ENCODE assay signal across 20 mouse cellular contexts in the genomic region with DNA sequence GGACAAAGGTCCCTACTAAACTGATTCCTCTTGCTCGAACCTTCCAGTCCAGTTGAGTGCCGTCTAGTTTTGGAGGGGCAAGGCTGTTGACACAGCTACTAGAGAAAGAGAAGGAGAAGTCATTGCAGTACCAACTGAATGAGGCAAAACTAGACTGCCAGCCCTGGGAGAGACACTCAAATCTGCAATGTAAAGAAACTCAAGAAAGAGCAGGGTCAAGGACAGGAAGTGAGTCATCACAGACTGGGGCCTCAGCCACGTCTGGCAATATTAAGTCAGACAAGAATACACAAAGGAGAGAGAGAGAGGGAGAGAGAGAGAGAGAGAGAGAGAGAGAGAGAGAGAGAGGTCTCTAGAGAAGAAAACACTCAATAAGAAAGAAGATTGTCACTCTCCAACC. TPM values are rescaled to one million over a fixed set of nuclear protein-coding genes. Genes with fewer than 3 reads are reported as not detected.
DNase-seq lines count a peak whose midpoint lies in the region; ATAC-seq and TF ChIP-seq lines count a peak whose summit lies in the region.
"Had no signal": no experiment of that assay in that cellular context is flagged by ENCODE, and none has a peak within 500 bp of the region (broad histone marks: within the 10 kb centered on the region; RNA-seq: fewer than 3 reads in every experiment).

No protein-coding gene starts in this region.

- in situ Hi-C loops in Patski (cut with MboI; ENCODE audit: low pct_unique_long_range_greater_than_20kb): no loop called here

- POLR2A ChIA-PET in Patski (lab: Charles Lee): no interaction called here

- ATAC-seq in lung, embryonic 14.5 days (ENCODE audit: insufficient read depth): no peak
- ATAC-seq in Patski: peak; percentile 21
- ATAC-seq: CD4-positive, CD25-positive, alpha-beta regulatory T cell, adult 4 months; forebrain, embryonic 15.5 days had no signal

- no peak overlapping the region for H3ac ChIP-seq in myocyte (ENCODE audit: control insufficient read depth, insufficient read length)

- intact Hi-C loops in left cerebral cortex, postnatal 14 days (cut with DNase I): no loop called here

- no peak for TF ChIP-seq CTCF in lung, embryonic 14.5 days (IDR thresholded peaks at IDR 0.05; ENCODE audit: low read depth)
- no peak for TF ChIP-seq CTCF in Patski (IDR thresholded peaks at IDR 0.05)

- no peak overlapping the region for H3K9ac ChIP-seq in lung, embryonic 14.5 days
- H3K9ac ChIP-seq: forebrain, embryonic 15.5 days; heart, embryonic 12.5 days; hindbrain, embryonic 14.5 days had no signal

- CTCF ChIA-PET in Patski (lab: Charles Lee): no interaction called here

- no peak overlapping the region for H3K4me3 ChIP-seq in lung, embryonic 14.5 days (ENCODE audit: low read depth, low read length)
- H3K4me3 ChIP-seq in myocyte: no peak overlapping the region
- H3K4me3 ChIP-seq: erythroblast, embryonic 14.5 days; forebrain, embryonic 15.5 days; heart, embryonic 12.5 days; hindbrain, embryonic 10.5 days had no signal

- H3K9me3 ChIP-seq in lung, embryonic 14.5 days (ENCODE audit: low read depth, low read length): no peaks in the 10 kb centered on the region
- H3K9me3 ChIP-seq: forebrain, embryonic 15.5 days; heart, embryonic 12.5 days; hindbrain, embryonic 10.5 days had no signal

- no peaks in the 10 kb centered on the region for H3K79me2 ChIP-seq in myocyte (ENCODE audit: control insufficient read depth, insufficient read depth)

- H3K4me2 ChIP-seq in lung, embryonic 14.5 days: no peak overlapping the region
- H3K4me2 ChIP-seq in myocyte (ENCODE audit: low read depth): peak overlapping the region; percentile 58
- H3K4me2 ChIP-seq: forebrain, embryonic 15.5 days; heart, embryonic 12.5 days; hindbrain, embryonic 14.5 days had no signal

- WGBS in lung, embryonic 14.5 days: 46% methylated on average over 3 of the region's 3 CpGs

- H3K4me1 ChIP-seq in lung, embryonic 14.5 days (ENCODE audit: insufficient read depth): no peaks in the 10 kb centered on the region
- H3K4me1 ChIP-seq: forebrain, embryonic 15.5 days; heart, embryonic 12.5 days; hindbrain, embryonic 10.5 days had no signal

- H3K36me3 ChIP-seq in lung, embryonic 14.5 days (ENCODE audit: insufficient read depth): no peaks in the 10 kb centered on the region
- H3K36me3 ChIP-seq in myocyte (ENCODE audit: control insufficient read depth, insufficient read depth): no peaks in the 10 kb centered on the region
- H3K36me3 ChIP-seq: forebrain, embryonic 15.5 days; heart, embryonic 12.5 days; hindbrain, embryonic 10.5 days had no signal

- DNase-seq in lung, embryonic 14.5 days: peak; percentile 5
- DNase-seq in lung, postnatal 14 days: no peak
- DNase-seq in 3T3-L1 (ENCODE audit: low read depth, low spot score): peak; percentile 75
- DNase-seq in Patski (ENCODE audit: low read depth, low spot score): no peak
- DNase-seq in left cerebral cortex, postnatal 14 days (ENCODE audit: low spot score in 2 of 2): no peak
- no peak for DNase-seq in thymus, postnatal 14 days
- DNase-seq: adrenal gland, adult 2 months; adrenal gland, postnatal 25 days; B cell, adult 2 months; cerebellum, adult 18-20 months; cerebellum, adult 9-11 months; cerebellum, postnatal 36 days; gastrocnemius, postnatal 14 days had no signal

- no peak overlapping the region for H3K27ac ChIP-seq in lung, embryonic 14.5 days (ENCODE audit: low read depth)
- H3K27ac ChIP-seq: forebrain, embryonic 15.5 days; hindbrain, embryonic 10.5 days; hindbrain, embryonic 14.5 days had no signal

- TF ChIP-seq POLR2A in myocyte (IDR thresholded peaks at IDR 0.05; ENCODE audit: insufficient read length, low read depth): no peak

- no peaks in the 10 kb centered on the region for H3K27me3 ChIP-seq in lung, embryonic 14.5 days (ENCODE audit: insufficient read depth, low read length)
- H3K27me3 ChIP-seq in Patski (peaks cover 37% of the 10 kb centered on the region), myocyte (ENCODE audit: control insufficient read depth, insufficient read depth, insufficient read length) (no peaks in the 10 kb centered on the region)
- H3K27me3 ChIP-seq: forebrain, embryonic 15.5 days; heart, embryonic 12.5 days had no signal

TF ChIP-seq in myocyte, 11 proteins besides CTCF, POLR2A, EP300 and RAD21:
- TF ChIP-seq MYOD1 (IDR thresholded peaks at IDR 0.05; ENCODE audit: control insufficient read depth in 1 of 3, insufficient read length in 2 of 3, low read depth in 2 of 3) (no peak), E2F4 (IDR thresholded peaks at IDR 0.05; ENCODE audit: insufficient read depth) (no peak), CEBPB (IDR thresholded peaks at IDR 0.05; ENCODE audit: insufficient read depth, poor library complexity, severe bottlenecking) (no peak), TCF12 (IDR thresholded peaks at IDR 0.05; ENCODE audit: insufficient read depth, poor library complexity, severe bottlenecking) (no peak), SRF (IDR thresholded peaks at IDR 0.05; ENCODE audit: control insufficient read depth, insufficient read length, low read depth) (no peak), MYOG (IDR thresholded peaks at IDR 0.05; ENCODE audit: control insufficient read depth in 1 of 3, insufficient read depth in 1 of 3, insufficient read length in 2 of 3, low read depth in 2 of 3) (no peak), POLR2AphosphoS2 (IDR thresholded peaks at IDR 0.05; ENCODE audit: insufficient read length, low read depth) (no peak), USF1 (IDR thresholded peaks at IDR 0.05; ENCODE audit: low read depth) (no peak)

RNA-seq across cellular contexts. Expression of a gene that starts 36.4 kb away (rescaled TPM):
- 36.8 and 43.6 TPM in 2 replicates for polyA plus RNA-seq in lung, embryonic 14.5 days (2014; fragmentation: Nextera tagmentation; extraction: Ambion mirVana)
- polyA plus RNA-seq in Patski (2021) (71.2 TPM), myocyte (2012; fragmentation: generic; extraction: Trizol) (21.3 TPM)
- 10 to 100 TPM; 53.0 to 60.0 TPM for total RNA-seq in left cerebral cortex, postnatal 14 days (2021)

Comparison
In these comparisons a context has a peak if more than half of its experiments do, and no peak if none do; other contexts are left out.
1. DNase-seq: peak in lung, embryonic 14.5 days (single experiment) and 3T3-L1 (single experiment); none in lung, postnatal 14 days (single experiment), Patski (single experiment), left cerebral cortex, postnatal 14 days (0 of 2) and thymus, postnatal 14 days (single experiment).